Mouse (Mus musculus) pancreas, adult 10 weeks (tissue): ENCODE measurements around the gene Gm5751. TPM values are rescaled to one million over a fixed set of nuclear protein-coding genes. Genes with fewer than 3 reads are reported as not detected.

Source experiments
- polyA plus RNA-seq: library from polyadenylated mRNA; stranded (reverse); fragments of 350-450 nt; fragmentation: Illumina TruSeq; extraction: RNeasy Lipid Tissue Mini Kit (QIAGEN cat#74804); gene quantifications from one replicate; pipeline ENCODE4 v1.2.3, GENCODE M21; 2015; ENCODE audit warnings: low read depth, low replicate concordance; ENCODE audit not compliant: insufficient read depth

The Gm5751 gene
- not detected for polyA plus RNA-seq

GRCm38 (mm10) chrX:8873953-8874352 lies at the start of gene Gm5751:
TSS of gene Gm5751 (plus strand) at chrX:8874253.

GRCm38 (mm10) chrX:8843694-8844093 lies 30.4 kb upstream of the Gm5751 start, which contains the start of gene Gm6592:
TSS of gene Gm6592 (plus strand) at chrX:8843994.

GRCm38 (mm10) chrX:8892343-8893155 lies 18.5 kb downstream of the Gm5751 start, which contains the start of gene B630019K06Rik:
TSS of gene B630019K06Rik (plus strand) at chrX:8892382.

Other genes starting within 250 kb of the Gm5751 start
- not detected for gene Ssxb8, start 183.4 kb upstream of the Gm5751 start, polyA plus RNA-seq
- not detected for gene Ssx9, start 125.8 kb upstream of the Gm5751 start, polyA plus RNA-seq
- not detected for gene Ssxb5, start 70.6 kb upstream of the Gm5751 start, polyA plus RNA-seq
- gene Gm6592, start 30.3 kb upstream of the Gm5751 start, polyA plus RNA-seq, result not detected
- gene B630019K06Rik, start 18.1 kb downstream of the Gm5751 start, polyA plus RNA-seq, result 1.4 TPM
- not detected for gene Fthl17b, start 88.7 kb downstream of the Gm5751 start, polyA plus RNA-seq
- not detected for gene Fthl17c, start 102.3 kb downstream of the Gm5751 start, polyA plus RNA-seq
- not detected for gene Fthl17d, start 112.5 kb downstream of the Gm5751 start, polyA plus RNA-seq
- not detected for gene Fthl17e, start 159.2 kb downstream of the Gm5751 start, polyA plus RNA-seq
- not detected for gene Fthl17f, start 188.8 kb downstream of the Gm5751 start, polyA plus RNA-seq
- not detected for gene 4930402K13Rik, start 230.3 kb downstream of the Gm5751 start, polyA plus RNA-seq